Mouse (Mus musculus) adrenal gland, adult 8-10 months (tissue): ENCODE data around the gene Olfr1380. TPM values are rescaled to one million over a fixed set of nuclear protein-coding genes. Genes with fewer than 3 reads are reported as not detected.
A peak's percentile ranks its signal among the peaks of the same experiment; 100 is the strongest.
"Not testable (repeated sequence)": the region's sequence is repeated elsewhere in the genome, so short reads cannot be mapped to it uniquely, and the experiment has no call there.

Source experiments
- DNase-seq: peaks from one replicate; pipeline ENCODE4 v3.0.0; 2022
- total RNA-seq, 4 experiments: library from RNA; stranded (reverse); gene quantifications; 2 replicates each; pipeline ENCODE4 v1.2.4; 2022

Gene Olfr1380
- not detected for total RNA-seq

GRCm38 (mm10) chr11:49556578-49556977 lies at the start of gene Olfr1380:
Gene Olfr1380 (plus strand): TSS chr11:49556878.
- DNase-seq: not testable (repeated sequence)

- no peak for DNase-seq
Measured at GRCm38 (mm10) chr11:49518086-49518485, 38.6 kb upstream of the Olfr1380 start.

GRCm38 (mm10) chr11:49519348-49519747 lies 37.3 kb upstream of the Olfr1380 start, which contains the start of gene Olfr1383:
Gene Olfr1383 (plus strand): TSS chr11:49519648.
- no peak for DNase-seq

- DNase-seq: no peak
Measured at GRCm38 (mm10) chr11:49527947-49528346, 28.7 kb upstream of the Olfr1380 start, which contains the start of gene Olfr1382. Gene Olfr1382 (plus strand): TSS chr11:49528247.

GRCm38 (mm10) chr11:49532761-49533160 lies 23.9 kb upstream of the Olfr1380 start:
- DNase-seq: no peak

GRCm38 (mm10) chr11:49536631-49537030 lies 20.0 kb upstream of the Olfr1380 start:
- not testable (repeated sequence) for DNase-seq

GRCm38 (mm10) chr11:49543149-49543548 lies 13.5 kb upstream of the Olfr1380 start, which contains the start of gene Olfr1381:
Gene Olfr1381 (plus strand): TSS chr11:49543449.
- DNase-seq: not testable (repeated sequence)

GRCm38 (mm10) chr11:49554033-49554432 lies 2.6 kb upstream of the Olfr1380 start:
- not testable (repeated sequence) for DNase-seq

GRCm38 (mm10) chr11:49575054-49575453 lies 18.4 kb downstream of the Olfr1380 start:
- DNase-seq: not testable (repeated sequence)

- not testable (repeated sequence) for DNase-seq
Measured at GRCm38 (mm10) chr11:49580452-49580851, 23.8 kb downstream of the Olfr1380 start.

- DNase-seq: no peak
Measured at GRCm38 (mm10) chr11:49590213-49590612, 33.5 kb downstream of the Olfr1380 start.

GRCm38 (mm10) chr11:49597149-49597548 lies 40.5 kb downstream of the Olfr1380 start:
- not testable (repeated sequence) for DNase-seq

GRCm38 (mm10) chr11:49608306-49608705 lies 51.6 kb downstream of the Olfr1380 start:
- not testable (repeated sequence) for DNase-seq

- not testable (repeated sequence) for DNase-seq
Measured at GRCm38 (mm10) chr11:49608938-49609867, 52.5 kb downstream of the Olfr1380 start, which contains the start of gene Flt4. Gene Flt4 (plus strand): TSS chr11:49609263.

- DNase-seq: not testable (repeated sequence)
Measured at GRCm38 (mm10) chr11:49609868-49610824, 53.5 kb downstream of the Olfr1380 start.

GRCm38 (mm10) chr11:49611349-49611748 lies 54.7 kb downstream of the Olfr1380 start:
- DNase-seq: not testable (repeated sequence)

GRCm38 (mm10) chr11:49612154-49612553 lies 55.5 kb downstream of the Olfr1380 start:
- DNase-seq: no peak

- peak; percentile 68 for DNase-seq
Measured at GRCm38 (mm10) chr11:49613349-49613748, 56.7 kb downstream of the Olfr1380 start.
